Mouse (Mus musculus) spleen, embryonic (tissue): Measurements from ENCODE around the gene Gm28047.

Experiments used
- CTCF ChIA-PET: fragments of 350-600 bp; sonication (Branson Sonifier 250); formaldehyde crosslinking; loops from one replicate; lab custom pipeline; 2022; lab: Charles Lee

Gm28047 gene

GRCm38 (mm10) chr15:102517631-102517975 lies 107.3 kb downstream of the Gm28047 start:
- CTCF ChIA-PET, result no interaction called here

GRCm38 (mm10) chr15:102516728-102517404 lies 108.0 kb downstream of the Gm28047 start, which contains the start of gene Map3k12:
Gene Map3k12, minus strand, starts transcription at chr15:102517064.
- CTCF ChIA-PET, result interaction anchor here (0.6 to 1.2 kb wide), 4 partner anchors 10 to 117 kb away, joined by 3 to 13 read pairs (median 4); no protein-coding TSS in a partner anchor

DNA sequence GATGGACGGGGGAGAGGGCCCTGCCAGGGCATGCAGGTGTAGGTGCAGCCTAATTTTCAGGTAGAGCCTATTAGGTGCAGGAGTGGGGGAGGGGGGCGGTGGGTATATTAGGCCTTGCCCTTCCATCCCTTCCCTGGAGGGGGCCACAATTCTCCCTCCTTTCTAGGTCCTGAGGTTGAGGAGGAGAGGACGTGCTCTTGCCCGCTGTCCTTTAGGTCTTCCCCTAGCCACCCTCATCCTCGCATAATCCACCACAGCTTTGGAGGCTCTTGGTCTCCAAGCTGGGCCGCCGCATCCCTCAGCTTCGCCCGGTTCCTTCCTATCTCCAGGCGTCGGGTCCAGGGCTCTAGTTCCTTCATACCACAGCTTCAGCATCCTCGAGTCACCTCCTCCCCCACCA lies 108.6 kb downstream of the Gm28047 start:
- CTCF ChIA-PET, result interaction anchor here (0.6 to 1.2 kb wide), 4 partner anchors 10 to 117 kb away, joined by 3 to 13 read pairs (median 8); no protein-coding TSS in a partner anchor

DNA sequence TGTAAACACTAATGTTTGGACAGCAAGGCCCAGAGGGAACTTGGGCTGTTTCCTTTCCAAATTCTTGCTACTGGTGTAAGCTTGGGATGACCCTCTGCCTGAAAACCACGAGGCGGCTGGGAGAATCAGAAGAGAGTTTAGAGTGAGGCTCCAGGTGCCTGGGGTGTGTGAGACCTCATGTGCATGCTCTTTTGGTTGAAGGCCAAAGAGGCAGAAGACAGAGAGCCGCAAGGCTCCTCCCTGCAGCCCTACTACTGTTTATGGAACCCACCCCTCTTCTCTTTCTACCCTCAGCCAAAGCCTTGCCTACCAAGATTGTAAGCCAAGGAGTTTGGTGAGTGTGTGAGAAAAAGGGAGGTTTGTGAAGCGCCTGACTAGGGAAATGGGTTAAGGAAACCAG lies 109.1 kb downstream of the Gm28047 start:
- CTCF ChIA-PET, result interaction anchor here (0.6 to 1.2 kb wide), 3 partner anchors 9 to 37 kb away, joined by 6 to 13 read pairs (median 11); no protein-coding TSS in a partner anchor

- CTCF ChIA-PET, result no interaction called here
These were observed 109.6 kb downstream of the Gm28047 start for GRCm38 (mm10) chr15:102515261-102515660.

- CTCF ChIA-PET, result interaction anchor here (0.5 to 0.7 kb wide), 2 partner anchors 38 to 132 kb away, joined by 3 to 11 read pairs; no protein-coding TSS in a partner anchor
These were observed 111.9 kb downstream of the Gm28047 start for GRCm38 (mm10) chr15:102513004-102513403.

GRCm38 (mm10) chr15:102512471-102512870 lies 112.4 kb downstream of the Gm28047 start:
- CTCF ChIA-PET, result no interaction called here

GRCm38 (mm10) chr15:102512010-102512409 lies 112.9 kb downstream of the Gm28047 start:
- CTCF ChIA-PET, result no interaction called here

DNA sequence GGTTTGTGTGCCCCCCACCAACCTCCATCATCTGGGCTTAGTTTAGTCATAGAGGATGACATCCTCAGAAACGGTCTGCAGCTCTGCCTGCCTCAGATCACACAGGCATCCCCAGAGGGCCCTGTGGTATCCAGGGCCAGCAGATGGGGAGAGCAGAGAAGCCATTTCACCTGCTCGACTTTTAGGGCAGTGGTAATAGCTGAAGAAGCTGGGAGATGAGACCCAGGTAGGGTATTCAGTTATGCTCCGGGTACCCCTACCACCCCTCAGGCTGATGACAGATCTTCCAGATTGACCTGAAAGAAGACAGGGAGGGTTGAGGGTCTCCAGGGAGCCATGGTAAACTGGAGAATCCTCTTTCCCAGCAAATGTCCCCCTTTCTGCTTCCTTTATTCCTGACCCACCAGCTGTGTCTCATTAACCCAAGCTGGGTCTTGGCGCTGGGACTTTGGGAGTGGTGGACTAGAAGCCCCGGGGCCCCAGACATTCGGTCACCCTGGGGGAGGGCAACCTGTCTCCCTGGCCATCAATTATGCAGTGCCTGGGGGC lies 113.5 kb downstream of the Gm28047 start:
- CTCF ChIA-PET, result no interaction called here

DNA sequence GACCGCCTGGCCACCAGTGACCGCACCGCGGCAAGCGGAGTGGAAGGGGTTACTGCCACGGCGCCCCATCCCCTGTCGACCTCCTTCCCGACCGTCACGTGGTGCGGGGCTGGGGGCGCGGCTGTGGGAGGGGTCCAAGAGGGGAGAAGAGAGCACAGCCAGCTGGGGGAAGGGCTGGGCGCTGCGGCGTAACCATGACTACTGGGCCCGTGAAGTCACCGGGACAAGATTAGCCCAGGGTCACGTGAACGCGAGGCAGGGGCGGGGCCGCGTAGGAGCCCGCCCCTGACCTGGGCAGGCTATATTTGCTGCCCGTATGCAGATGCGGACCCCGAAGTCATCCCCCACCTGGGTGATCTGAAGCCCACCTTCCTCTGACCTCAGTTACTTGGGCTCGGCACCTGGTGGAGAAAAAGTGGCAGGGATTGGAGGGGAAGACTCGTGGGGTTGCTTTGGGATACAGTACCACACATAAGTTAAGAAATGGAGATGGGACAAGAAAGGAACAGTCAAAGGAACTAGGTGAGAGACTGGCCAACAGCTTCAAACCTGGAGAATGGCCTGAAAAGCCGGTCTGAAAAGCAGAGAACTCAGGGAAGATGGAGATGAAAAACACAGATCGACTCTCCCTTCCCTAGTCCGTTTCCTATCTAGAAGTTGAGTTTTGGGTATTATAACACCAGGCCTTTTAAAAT lies 114.1 kb downstream of the Gm28047 start:
- CTCF ChIA-PET, result no interaction called here

- CTCF ChIA-PET, result no interaction called here
These were observed 114.8 kb downstream of the Gm28047 start for GRCm38 (mm10) chr15:102510110-102510509.

DNA sequence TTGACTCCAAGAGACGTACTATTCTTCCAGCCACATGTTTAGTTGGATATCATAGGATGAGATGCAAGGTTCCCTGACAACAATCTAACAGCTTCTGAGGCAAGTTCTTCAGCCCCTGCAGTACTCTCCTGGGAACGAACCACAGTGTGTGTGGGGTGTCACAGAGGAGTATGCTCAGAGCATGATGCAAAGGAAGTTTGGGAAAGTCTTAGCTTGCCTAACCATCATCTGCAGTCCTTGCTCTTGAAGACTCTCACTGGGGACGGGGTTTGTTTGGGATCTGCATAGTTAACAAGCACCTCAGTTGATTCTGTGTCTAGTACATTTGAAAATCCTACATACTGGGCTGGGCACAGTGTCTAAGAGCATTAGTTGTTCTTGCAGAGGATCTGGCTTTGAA lies 116.5 kb downstream of the Gm28047 start:
- CTCF ChIA-PET, result no interaction called here

DNA sequence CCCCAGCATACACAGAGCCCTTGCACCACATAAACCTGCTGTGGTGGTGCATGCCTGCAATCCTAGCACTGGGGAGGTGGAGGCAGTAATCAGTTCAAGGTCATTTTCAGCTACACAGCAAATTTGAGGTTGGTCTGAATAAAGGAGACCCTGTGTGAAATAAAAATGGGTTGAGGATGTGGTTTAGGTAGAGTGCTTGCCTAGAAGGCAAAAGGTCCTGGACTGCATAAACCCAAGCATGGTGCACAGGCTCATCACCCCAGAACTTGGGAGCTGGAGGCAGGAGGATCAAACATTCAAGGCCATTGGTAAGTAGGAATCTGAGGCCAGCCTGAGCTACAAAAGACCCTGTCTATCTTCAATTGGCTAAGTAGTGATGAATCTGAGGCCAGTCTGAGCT lies 117.3 kb downstream of the Gm28047 start:
- CTCF ChIA-PET, result no interaction called here

DNA sequence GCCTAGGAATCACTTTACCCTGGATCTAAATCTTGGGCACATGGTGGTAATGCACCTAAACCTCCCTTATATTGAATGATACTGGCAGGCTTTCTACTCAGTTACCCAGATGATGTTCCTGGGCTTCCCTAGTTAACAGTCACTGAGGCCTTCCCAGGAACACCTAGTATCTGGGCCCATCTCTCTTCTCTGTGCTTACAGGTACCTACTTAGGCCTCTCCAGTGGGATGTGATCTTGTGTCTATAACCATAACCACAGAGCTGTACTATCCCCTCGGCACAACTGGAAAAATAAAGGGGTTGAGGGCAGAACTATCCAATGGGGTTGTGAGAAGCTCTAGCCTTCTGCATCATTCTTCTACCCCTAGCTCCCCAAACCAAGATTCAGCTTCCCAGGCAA lies 118.0 kb downstream of the Gm28047 start:
- CTCF ChIA-PET, result interaction anchor here (0.5 to 0.6 kb wide), 2 partner anchors 9 to 911 kb away, joined by 4 to 13 read pairs; no protein-coding TSS in a partner anchor

DNA sequence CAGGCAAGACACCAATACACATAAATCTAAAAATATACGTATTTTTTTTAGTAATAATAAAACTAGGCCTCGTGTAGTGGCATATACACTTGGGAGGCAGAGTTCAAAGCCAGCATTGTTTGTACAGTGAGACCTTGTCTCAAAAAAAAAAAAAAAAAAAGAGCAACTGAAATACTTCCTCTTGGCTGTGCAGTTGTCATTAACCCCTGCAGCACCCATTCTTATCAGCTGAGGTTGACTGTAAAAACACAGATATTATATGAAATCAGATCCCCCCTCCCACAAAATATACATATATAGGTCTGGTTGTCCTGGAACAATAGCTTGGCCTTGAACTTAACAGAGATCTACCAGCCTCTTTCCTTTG lies 118.4 kb downstream of the Gm28047 start:
- CTCF ChIA-PET, result interaction anchor here (0.5 to 0.6 kb wide), 2 partner anchors 10 to 912 kb away, joined by 4 to 13 read pairs; no protein-coding TSS in a partner anchor

DNA sequence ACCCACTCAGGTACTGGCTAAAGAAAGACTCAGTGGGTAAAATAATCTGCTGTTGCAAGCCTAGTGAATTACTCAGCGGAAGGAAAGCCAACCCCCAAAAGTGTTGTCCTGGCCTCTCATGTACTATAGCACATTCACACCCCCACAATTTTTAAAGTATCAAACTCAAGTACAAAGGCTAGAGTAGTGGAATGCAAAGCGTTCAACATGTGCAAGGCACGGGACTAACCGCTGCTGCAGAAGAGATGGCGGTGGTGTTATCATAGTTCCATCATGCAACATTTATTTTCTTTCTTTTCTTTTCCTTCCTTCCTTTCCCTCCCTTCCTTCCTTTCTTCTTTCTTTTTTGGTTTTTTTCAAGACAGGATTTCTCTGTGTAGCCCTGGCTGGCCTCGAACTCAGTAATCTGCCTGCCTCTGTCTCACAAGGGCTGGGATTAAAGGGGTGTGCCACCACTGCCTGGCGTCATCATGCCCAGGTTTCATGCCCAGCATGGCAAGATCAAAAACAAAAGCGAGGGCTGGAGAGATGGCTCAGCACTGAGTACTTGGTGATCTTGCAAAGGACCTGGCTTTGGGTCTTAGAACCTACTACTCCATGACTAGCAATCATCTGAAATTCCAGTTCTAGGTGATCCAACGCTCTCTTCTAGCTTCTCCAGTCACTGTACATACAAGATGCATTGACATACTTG lies 119.0 kb downstream of the Gm28047 start:
- CTCF ChIA-PET, result no interaction called here

DNA sequence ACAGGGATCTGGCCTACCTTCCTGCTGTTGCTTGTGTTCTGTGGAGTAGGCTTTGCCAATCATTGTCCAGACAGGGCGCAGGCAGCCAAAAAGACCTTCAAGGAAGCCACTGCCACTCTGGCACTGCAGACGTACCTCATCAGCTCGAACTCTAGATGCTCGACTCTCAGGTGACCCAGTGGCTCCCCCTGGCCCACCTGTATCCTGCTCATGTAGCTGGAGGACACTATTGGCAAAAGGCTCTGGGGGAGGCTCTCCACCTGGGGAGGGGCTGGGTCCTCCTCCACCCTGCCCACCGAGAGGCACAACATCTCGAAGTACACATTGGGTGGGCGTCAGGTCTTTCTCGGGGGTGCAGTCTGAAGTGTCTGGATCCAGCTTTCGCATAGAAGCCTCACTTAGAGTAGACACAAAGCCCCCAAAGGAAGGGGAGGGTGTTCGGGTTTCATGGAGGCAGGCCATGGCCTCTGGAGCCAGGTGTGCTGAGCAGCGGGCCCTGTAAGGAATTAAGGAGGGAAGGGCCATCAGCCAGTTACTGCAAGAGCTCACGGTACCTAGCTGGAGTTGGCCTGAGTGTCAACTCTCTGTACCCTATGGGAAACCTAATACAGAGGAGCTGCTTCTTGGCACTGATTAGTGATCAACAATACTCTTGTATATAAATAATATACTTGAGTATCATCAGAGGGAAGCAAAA lies 119.6 kb downstream of the Gm28047 start:
- CTCF ChIA-PET, result no interaction called here

DNA sequence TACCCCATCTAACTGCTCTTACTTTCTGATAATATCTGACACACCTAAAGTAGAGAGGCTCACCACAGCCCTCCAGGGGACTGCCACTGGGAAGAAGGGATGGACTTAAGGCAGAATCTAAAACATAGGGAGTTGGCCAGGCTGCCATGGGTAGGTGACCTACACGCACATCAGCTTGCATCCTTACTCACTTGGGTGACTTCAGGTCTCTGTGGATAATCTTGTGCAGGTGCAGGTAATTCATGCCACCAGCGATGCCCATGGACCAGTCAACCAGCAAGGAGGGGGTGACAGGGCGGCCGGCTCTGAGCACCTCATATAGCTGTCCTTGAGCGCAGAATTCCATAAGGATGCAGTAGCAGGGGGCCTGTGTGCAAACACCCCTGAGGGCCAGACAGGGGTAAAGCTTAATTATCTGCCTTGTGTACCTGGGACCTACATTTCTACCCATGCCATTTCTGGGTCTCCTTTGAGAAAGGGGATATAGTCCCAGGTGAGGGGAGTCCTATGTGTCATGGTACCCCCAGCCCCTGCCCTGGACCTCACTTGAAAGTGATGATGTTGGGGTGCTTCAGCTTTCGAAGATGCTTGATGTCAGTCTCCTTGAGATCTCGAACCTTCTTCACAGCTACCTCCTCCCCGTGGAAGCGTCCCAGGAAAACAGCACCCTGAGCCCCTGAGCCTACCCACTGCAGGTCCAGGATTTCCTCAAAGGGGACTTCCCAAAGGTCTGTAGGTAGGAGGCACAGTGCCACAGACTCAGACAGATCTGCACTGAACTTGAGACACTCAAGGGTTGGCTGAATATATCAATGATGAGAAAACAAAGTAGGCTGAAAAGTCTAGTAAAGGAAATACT lies 120.7 kb downstream of the Gm28047 start:
- CTCF ChIA-PET, result interaction anchor here (0.5 kb wide), 1 partner anchor 46 kb away, joined by 4 read pairs; no protein-coding TSS in a partner anchor

- CTCF ChIA-PET, result no interaction called here
These were observed 121.4 kb downstream of the Gm28047 start, which contains the start of gene Gm10337 for GRCm38 (mm10) chr15:102503447-102503846. Gene Gm10337, plus strand, starts transcription at chr15:102503722.

- CTCF ChIA-PET, result no interaction called here
These were observed 122.5 kb downstream of the Gm28047 start for GRCm38 (mm10) chr15:102502254-102502840.
